Mouse (Mus musculus) c-Kit-positive CD71-negative TER-119-negative erythroid progenitor cells, embryonic 14.5 days (primary cell): Measurements from ENCODE around the gene Prpf38b.

Source experiments
- DNase-seq: peaks from one replicate; pipeline ENCODE4 v3.0.0-alpha.2; 2013; ENCODE audit warnings: low read depth

Gene Prpf38b

DNA sequence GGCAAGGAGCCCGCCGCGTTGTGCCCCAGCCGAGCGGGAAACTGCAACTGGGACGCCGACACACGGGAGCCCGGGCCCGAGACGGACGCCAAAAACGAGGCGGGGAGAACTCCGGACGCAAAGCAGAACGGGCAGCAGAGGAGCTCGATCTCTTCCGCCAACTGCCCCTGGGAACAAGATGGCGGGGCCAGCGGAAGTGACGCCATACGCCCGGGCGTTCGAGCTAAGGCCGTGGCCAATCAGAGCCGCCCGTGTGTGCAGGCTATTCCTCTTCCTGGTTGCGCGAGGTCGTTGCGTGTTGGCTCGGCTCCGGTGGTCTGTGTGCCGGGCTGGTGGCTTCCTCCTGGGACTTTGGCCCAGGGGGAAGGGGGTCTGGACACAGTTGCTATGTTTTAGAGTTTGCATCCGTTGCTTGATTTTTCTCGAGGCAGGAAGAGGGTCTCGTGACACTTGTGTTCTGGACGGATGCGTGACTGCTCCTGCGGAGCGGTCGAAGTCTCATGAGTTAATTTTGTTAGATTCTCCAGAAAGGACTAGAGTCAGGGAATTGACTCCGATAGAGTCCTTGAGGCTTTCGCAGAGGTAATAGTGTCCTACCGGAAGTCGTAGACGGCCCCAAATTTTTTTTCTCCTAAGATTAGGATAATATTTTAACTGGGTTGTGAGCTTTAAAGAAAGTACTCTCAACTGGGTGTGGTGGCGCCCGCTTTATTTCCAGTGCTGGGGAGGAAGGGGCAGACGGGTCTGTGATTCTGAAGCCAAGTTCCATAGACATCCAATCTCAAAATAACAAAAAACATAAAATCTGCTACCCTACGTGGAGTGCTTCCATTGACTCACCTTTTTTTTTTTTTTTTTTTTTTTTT is at the start of gene Prpf38b:
Prpf38b (minus strand) TSS at position 180 of the 866 bp plus-strand sequence.
- peak; percentile 93 for DNase-seq

GRCm38 (mm10) chr3:108961226-108961625 is 49.7 kb upstream of the Prpf38b start:
- DNase-seq = no peak

GRCm38 (mm10) chr3:108959680-108960295 is 48.3 kb upstream of the Prpf38b start:
- DNase-seq = no peak

DNA sequence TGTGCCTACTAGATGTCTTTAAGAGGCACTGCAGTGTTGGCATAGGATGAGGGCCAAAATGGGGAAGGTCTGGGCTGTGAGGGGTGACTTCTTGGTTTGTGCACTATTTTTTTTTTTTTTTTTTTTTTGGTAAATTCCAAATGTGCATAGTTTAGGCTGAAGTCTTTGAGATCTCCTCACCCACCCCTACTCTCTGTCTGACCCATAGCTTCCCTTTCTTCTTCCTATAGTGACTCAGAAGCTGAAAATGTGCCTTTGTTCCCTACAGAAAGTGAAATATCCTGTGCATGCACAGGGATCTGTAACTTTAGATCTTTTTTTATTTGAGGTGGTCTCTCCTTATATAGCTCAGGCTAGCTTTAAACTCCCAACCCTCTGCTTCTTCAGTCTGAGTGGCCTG is 46.4 kb upstream of the Prpf38b start:
- no peak for DNase-seq

- no peak for DNase-seq
Measured at GRCm38 (mm10) chr3:108940996-108941395, 29.5 kb upstream of the Prpf38b start.

- no peak for DNase-seq
Measured at GRCm38 (mm10) chr3:108940001-108940633, 28.6 kb upstream of the Prpf38b start, which contains the start of gene Gm9857. Gene Gm9857, minus strand, starts transcription at chr3:108940445.

DNA sequence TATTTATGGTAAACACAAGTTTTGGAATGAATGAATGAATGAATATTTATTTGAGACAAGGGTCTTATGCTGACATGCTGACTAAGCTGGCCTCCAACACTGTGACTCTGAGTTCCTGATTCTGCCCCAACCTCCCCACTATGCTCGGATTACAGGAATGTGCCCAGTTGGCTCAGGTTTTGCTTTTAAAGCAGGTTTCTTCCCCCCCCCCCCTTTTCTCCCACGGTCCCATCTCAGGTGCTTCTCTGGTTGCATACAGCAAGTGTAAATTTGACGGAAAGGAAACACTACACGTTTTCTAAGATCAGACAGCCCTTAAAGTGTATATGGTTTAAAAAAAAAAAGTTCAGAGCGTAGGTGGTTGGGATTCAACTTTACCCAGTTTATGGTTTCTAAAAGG is 28.0 kb upstream of the Prpf38b start, which contains the start of gene Henmt1:
Henmt1 (plus strand) TSS at position 301 of the 400 bp plus-strand sequence.
- no peak for DNase-seq

- DNase-seq = no peak
Measured at GRCm38 (mm10) chr3:108938691-108939090, 27.2 kb upstream of the Prpf38b start.

GRCm38 (mm10) chr3:108933557-108933956 is 22.0 kb upstream of the Prpf38b start:
- DNase-seq = no peak

DNA sequence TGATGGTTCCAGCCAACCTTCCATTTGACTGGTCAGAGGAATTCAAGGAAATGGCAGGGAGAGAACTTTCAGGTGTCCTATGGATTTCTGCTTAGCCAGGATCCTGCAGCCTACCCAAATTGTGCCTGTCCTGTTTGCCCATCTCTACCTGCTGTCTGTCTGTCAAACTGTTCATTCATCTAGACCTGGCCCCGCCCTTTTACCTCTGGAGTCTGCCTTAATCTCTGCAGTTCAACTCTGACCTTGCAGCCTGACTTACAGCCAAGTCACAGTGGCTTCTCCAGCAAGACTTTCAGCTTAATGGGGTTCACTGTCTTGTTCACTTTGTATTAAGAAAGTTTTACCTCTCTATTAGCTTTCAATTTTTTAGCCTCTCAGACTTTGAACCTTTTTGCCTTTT is 14.8 kb upstream of the Prpf38b start:
- no peak for DNase-seq

DNA sequence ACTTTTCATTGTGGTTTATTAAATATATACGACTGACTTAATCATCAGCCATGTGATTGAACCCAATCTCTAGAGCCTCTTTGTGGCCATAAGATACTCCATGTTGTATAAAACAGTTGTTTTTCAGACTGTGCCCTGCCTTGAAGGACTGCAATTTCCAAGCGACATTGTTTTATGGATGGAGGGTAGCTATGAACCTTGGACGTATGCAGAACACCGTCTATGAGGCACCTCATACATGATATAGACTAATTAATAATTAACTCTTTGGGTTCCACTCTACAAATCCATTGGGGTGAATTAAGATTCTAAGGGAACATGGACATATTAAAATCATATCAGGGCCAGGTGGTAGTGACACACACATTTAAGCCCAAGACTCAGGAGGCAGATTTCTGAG is 14.2 kb upstream of the Prpf38b start:
- DNase-seq = no peak

DNA sequence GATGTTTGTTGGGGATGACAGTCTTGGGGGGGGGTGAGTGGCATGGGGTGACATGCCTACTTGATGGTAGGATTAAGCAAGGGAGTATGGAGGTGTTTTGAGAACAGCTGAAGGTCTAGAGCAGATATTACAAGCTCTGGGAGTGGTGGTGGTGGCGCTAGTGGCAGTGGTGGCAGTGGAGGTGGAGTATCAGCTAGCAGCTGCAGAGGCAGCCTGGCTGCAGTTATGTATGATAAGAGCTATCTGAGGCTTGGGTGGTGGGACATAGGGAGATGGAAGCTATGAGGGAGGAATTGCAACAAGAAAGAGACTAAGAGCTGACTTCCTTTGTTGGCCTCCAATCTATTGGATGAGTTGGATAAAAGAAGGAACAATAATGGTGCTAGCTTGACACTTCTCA is 10.3 kb upstream of the Prpf38b start:
- DNase-seq = no peak

- no peak for DNase-seq
Measured at GRCm38 (mm10) chr3:108920442-108921070, 9.0 kb upstream of the Prpf38b start.

DNA sequence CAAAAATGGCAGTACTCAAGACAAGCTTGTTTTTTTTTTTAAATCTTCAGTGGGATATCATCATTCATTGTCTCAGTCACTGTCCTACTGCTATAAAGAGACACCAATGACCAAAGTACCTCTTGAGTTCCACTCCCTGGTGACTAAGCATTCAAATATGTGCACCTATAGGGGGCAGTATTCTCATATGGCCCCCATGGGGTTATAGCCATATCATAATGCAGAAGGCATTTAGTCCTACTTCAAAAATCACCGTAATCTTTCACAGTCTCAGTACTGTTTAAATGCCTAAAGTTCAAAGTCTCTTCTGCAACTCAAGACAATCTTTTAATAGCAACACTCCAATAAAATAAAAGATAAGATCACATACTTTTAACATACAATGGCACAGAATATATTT is 7.3 kb upstream of the Prpf38b start:
- no peak for DNase-seq

- DNase-seq = no peak
Measured at GRCm38 (mm10) chr3:108917986-108918385, 6.5 kb upstream of the Prpf38b start.

- DNase-seq = no peak
Measured at GRCm38 (mm10) chr3:108916857-108917256, 5.3 kb upstream of the Prpf38b start.

DNA sequence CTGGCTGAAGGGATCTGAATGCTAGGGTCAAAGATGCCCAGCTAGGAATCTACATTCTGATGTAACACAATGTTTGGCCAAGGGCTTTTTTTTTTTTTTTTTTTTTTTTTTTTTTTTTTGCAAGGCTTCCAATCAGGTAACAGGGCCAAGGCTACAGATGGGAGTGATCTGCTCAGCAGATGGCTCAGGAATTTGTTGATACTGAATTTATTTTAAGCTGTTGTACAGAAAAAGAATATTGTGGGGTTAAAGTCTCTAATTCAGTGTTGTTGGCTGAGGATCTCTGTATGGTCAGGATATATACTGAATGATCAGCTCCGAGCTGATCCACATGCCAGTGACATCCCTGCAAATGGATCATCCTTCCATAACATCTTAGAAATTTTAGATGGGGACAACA is 4.5 kb upstream of the Prpf38b start:
- DNase-seq = no peak

DNA sequence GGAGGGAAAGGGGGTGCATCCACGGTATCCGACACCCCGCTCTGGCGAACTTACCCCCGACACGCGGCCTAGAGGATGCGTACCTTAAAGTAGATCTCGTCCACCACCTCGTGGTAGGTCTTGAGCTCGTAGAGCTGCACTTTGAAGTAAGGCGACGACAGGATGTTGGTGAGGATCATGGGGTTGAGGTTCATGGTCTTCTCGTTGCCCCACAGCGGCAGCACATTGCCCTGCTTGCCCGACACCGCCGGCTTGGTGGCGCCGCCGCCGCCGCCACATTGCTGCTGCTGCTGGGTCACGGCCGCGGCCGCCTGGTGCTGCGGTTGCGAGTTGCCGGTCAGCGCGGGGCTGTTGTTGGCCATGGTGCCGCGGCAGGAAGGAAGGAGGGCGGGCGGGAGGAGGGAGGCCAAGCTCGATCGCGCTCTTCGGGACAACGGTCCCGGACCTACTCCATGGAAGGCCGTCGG is 413 bp downstream of the Prpf38b start:
- peak; percentile 66 for DNase-seq

DNA sequence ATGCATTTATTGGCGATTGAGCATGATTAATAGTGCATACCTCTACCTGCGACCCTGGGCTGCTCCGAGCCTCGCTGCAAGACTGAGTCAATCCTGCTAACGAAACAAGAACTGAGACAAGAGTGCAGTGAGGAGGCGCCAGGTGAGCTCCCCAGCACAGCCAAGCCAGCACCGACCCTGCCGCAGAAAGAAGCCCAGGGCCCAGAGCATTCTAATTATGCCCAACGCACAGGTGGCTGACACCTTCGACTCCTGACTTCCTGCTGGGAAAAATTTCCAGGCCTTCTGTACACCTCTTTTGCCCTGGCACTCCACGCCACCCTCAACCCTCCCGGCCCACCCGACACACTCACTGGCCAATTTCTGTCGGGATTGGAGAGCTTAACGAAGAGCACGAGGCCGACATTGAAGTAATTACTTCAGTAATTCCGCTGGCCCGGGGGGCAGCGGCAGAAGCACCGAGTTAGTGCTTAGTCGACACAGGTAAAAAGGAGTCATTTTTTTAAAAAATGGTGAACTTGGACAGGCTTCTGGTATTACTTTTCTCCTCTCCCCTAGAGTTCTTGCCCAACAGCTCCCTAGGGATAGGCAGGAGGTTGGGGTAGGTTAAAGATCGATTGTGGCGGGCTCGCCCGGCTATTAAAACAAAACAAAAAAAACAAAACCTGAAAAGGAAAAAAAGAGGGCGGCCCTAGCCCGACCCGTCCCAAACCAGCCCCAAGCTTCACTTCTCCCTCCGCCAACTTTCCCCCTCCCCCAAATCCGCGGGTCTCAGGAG is 1.0 kb downstream of the Prpf38b start:
- no peak for DNase-seq

GRCm38 (mm10) chr3:108902934-108903333 is 8.6 kb downstream of the Prpf38b start:
- DNase-seq = no peak

GRCm38 (mm10) chr3:108902038-108902437 is 9.5 kb downstream of the Prpf38b start:
- no peak for DNase-seq
